Mouse (Mus musculus) spleen, postnatal 36 days (tissue): Measurements from ENCODE around the gene Hist1h2ae.
"Not testable (repeated sequence)": the region's sequence is repeated elsewhere in the genome, so short reads cannot be mapped to it uniquely, and the experiment has no call there.

Source experiments
- DNase-seq, 2 experiments: peaks; one replicate each; pipeline ENCODE4 v3.0.0; 2022; ENCODE audit warnings: low spot score in 2 of 2, mixed read lengths in 1 of 2

Hist1h2ae gene

GRCm38 (mm10) chr13:23541497-23541896 is 29.5 kb downstream of the Hist1h2ae start:
- no peak for DNase-seq

GRCm38 (mm10) chr13:23539821-23540220 is 31.2 kb downstream of the Hist1h2ae start:
- not testable (repeated sequence) for DNase-seq

GRCm38 (mm10) chr13:23538249-23538648 is 32.8 kb downstream of the Hist1h2ae start:
- no peak for DNase-seq

GRCm38 (mm10) chr13:23537006-23537710 is 33.9 kb downstream of the Hist1h2ae start:
- no peak for DNase-seq

- no peak for DNase-seq
Observed at GRCm38 (mm10) chr13:23536076-23536822, 34.8 kb downstream of the Hist1h2ae start.

GRCm38 (mm10) chr13:23535137-23536075 is 35.6 kb downstream of the Hist1h2ae start, which contains the start of gene Hist1h3g:
Gene Hist1h3g (plus strand): TSS chr13:23535422.
- DNase-seq: peak; percentile 87 to 92

- DNase-seq: no peak
Observed at GRCm38 (mm10) chr13:23534368-23535131, 36.5 kb downstream of the Hist1h2ae start.

- peak; percentile 75 to 84 for DNase-seq
Observed at GRCm38 (mm10) chr13:23533560-23534367, 37.3 kb downstream of the Hist1h2ae start, which contains the start of gene Hist1h2af. Gene Hist1h2af (plus strand): TSS chr13:23533906.

GRCm38 (mm10) chr13:23532262-23533075 is 38.6 kb downstream of the Hist1h2ae start:
- no peak for DNase-seq

GRCm38 (mm10) chr13:23530901-23531875 is 39.8 kb downstream of the Hist1h2ae start, which contains the start of gene Hist1h4h:
Gene Hist1h4h (plus strand): TSS chr13:23531050.
- peak; percentile 97 to 99 for DNase-seq

- DNase-seq: peak; percentile 66 to 80
Observed at GRCm38 (mm10) chr13:23530181-23530900, 40.7 kb downstream of the Hist1h2ae start.

GRCm38 (mm10) chr13:23529480-23530165 is 41.4 kb downstream of the Hist1h2ae start:
- no peak for DNase-seq

- DNase-seq: no peak
Observed at GRCm38 (mm10) chr13:23529005-23529404, 42.0 kb downstream of the Hist1h2ae start.

GRCm38 (mm10) chr13:23526312-23526711 is 44.7 kb downstream of the Hist1h2ae start:
- peak; percentile 85 to 90 for DNase-seq

- DNase-seq: no peak
Observed at GRCm38 (mm10) chr13:23525901-23526300, 45.1 kb downstream of the Hist1h2ae start.

GRCm38 (mm10) chr13:23524654-23525053 is 46.4 kb downstream of the Hist1h2ae start:
- peak; percentile 55 to 60 for DNase-seq

GRCm38 (mm10) chr13:23523976-23524375 is 47.0 kb downstream of the Hist1h2ae start:
- no peak for DNase-seq
